Mouse (Mus musculus) spleen, adult 2 months (tissue): Measurements from ENCODE around the gene Cdk10. TPM values are rescaled to one million over a fixed set of nuclear protein-coding genes. Genes with fewer than 3 reads are reported as not detected.

ENCODE experiments used
- DNase-seq, 2 experiments: peaks; one replicate each; pipeline versions ENCODE4 v3.0.0 to v3.0.0-alpha.2; 2012 to 2021; ENCODE audit warnings: low spot score in 2 of 2, low read depth in 1 of 2
- H3K27ac ChIP-seq: fragments of 200-500 bp; 2 replicates; pipeline ENCODE4 v1.5.1; 2012; ENCODE audit warnings: low read length, inconsistent platforms; ENCODE audit not compliant: insufficient read depth
- H3K27me3 ChIP-seq: fragments of 200-500 bp; 2 replicates; pipeline ENCODE4 v1.6.1; 2012; ENCODE audit warnings: mild to moderate bottlenecking, moderate library complexity, low read length, inconsistent platforms; ENCODE audit not compliant: control insufficient read depth, insufficient read depth
- H3K36me3 ChIP-seq: fragments of 200-500 bp; 2 replicates; pipeline ENCODE4 v1.6.1; 2012; ENCODE audit warnings: mild to moderate bottlenecking, low read length, inconsistent platforms; ENCODE audit not compliant: control insufficient read depth, insufficient read depth
- H3K4me1 ChIP-seq: fragments of 200-500 bp; 2 replicates; pipeline ENCODE4 v1.6.1; 2011; ENCODE audit warnings: inconsistent platforms; ENCODE audit not compliant: control insufficient read depth, insufficient read depth, insufficient read length
- H3K4me3 ChIP-seq: fragments of 200-500 bp; 2 replicates; pipeline ENCODE4 v1.5.1; 2011; ENCODE audit warnings: mild to moderate bottlenecking, inconsistent platforms; ENCODE audit not compliant: insufficient read depth, insufficient read length; ENCODE audit errors: extremely low read depth
- CTCF ChIP-seq: fragments of 200-500 bp; IDR thresholded peaks from 2 replicates; pipeline ENCODE4 v1.5.1; 2011; ENCODE audit warnings: mild to moderate bottlenecking, inconsistent platforms; ENCODE audit not compliant: insufficient read depth, insufficient read length, insufficient replicate concordance; ENCODE audit errors: extremely low read depth
- POLR2A ChIP-seq: fragments of 200-500 bp; IDR thresholded peaks from 2 replicates; pipeline ENCODE4 v1.6.1; 2011; ENCODE audit warnings: low read depth, low read length, inconsistent platforms
- WGBS: fragments of 180-500 bp; shearing (Covaris S2); methylation state at CpG from one replicate; pipeline ENCODE4 v1.1.7; 2018; 5-methylcytosine and 5-hydroxymethylcytosine counted together
- polyA plus RNA-seq: library from polyadenylated mRNA; depleted of rRNA; stranded (reverse); fragments of >200 nt; gene quantifications from 2 replicates; pipeline ENCODE4 v1.2.3, GENCODE M21; 2012

The Cdk10 gene
- polyA plus RNA-seq, 1 experiment: 39.2 TPM

DNA sequence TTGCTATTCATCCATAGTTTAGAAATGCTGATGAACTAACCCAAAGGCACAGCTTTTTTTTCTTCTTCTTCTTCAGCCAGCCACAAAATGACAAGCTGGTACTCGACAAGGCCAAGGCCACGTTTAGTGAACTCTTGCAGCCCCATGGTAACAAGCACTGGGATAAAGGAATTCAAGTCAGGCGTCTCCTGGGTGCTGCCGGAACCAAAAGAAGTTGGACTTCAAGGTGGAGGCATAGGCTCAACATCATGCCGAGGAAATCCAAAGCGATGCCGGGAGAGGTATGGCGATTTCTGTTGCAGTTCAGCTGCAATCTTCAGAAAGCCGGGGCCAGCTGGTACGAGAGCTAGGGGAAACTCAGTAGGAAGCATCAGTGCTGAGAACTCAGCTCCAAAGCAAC, 14.8 kb downstream of the Cdk10 start:
- no peak for TF ChIP-seq CTCF
- Histone ChIP-seq H3K4me3 (no peak overlapping the region), H3K36me3 (peaks cover 4% of the 10 kb centered on the region; the same call in 1 of the 2 replicates), H3K27me3 (no peaks in the 10 kb centered on the region), H3K4me1 (peaks cover 7% of the 10 kb centered on the region), H3K27ac (no peak overlapping the region)
- no peak for DNase-seq
- 93% methylated on average over 10 of the region's 10 CpGs for WGBS

DNA sequence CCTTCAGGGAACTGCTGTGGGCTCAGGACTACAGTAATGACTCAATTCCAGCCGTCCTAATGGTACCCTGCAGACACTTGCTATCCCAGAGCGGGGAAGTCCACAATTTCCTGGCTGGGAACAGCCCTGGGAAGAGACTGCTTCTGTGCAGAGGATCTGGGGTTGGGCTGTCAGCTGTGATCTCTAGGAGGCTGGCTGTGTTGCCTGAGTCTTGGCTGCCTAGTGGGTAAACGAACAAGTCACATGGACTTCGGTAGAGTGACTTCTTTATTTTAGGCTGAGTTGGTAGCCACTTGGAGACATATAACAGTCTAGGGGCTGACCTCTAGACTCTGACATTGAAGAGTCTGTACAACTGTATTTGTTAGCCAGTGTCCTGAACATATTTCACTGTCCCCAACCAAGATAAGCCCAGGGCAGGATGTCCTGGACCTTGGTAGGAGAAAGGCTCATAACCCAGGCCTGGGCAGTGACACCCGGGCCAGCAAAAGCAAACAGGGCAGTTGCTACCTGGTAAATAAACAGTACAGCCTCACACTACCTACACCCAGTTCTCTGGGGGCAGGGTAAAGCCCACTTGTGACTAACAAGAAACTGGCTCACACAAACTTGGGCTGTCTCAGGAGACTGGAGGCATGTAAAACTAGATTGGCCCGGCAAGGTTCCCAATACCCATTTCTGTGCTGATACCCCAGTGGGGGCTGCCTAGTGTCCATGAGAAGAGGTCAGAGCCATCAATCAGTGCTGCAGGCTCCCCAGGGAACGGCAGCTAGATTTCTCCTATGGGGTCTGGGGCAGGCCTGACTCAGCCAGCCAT, 17.7 kb downstream of the Cdk10 start:
- no peak for TF ChIP-seq CTCF
- no peak for TF ChIP-seq POLR2A
- WGBS: 88% methylated on average over 7 of the region's 7 CpGs
- Histone ChIP-seq H3K36me3 (peaks cover 15% of the 10 kb centered on the region), H3K4me1 (no peaks in the 10 kb centered on the region), H3K27ac (no peak overlapping the region), H3K27me3 (no peaks in the 10 kb centered on the region), H3K4me3 (no peak overlapping the region)
- DNase-seq: no peak

DNA sequence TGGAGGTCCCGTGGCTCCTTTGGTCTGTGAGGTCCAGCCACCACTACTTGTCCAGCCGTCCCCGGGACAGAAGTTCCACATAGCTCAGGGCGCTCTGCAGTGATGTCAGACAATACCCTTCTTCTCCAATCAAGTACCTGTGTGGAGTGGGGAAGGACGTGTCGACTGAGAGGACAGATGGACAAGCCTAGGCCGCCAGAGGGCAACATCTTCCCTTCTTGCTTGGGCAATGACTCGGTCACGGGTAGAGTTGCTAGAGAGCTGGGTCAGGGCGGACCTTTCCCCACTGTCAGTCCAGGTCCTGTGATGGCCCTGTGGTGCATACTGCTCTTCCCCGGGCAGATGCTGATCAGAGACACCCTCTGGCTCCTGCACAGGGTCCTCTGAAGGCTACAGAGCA, 18.4 kb downstream of the Cdk10 start:
- 81% methylated on average over 11 of the region's 11 CpGs for WGBS
- TF ChIP-seq CTCF (no peak), POLR2A (no peak)
- no peak for DNase-seq
- peaks cover 21% of the 10 kb centered on the region for H3K36me3 ChIP-seq
- H3K4me1 ChIP-seq: no peaks in the 10 kb centered on the region
- H3K4me3 ChIP-seq: no peak overlapping the region
- no peaks in the 10 kb centered on the region for H3K27me3 ChIP-seq
- no peak overlapping the region for H3K27ac ChIP-seq

DNA sequence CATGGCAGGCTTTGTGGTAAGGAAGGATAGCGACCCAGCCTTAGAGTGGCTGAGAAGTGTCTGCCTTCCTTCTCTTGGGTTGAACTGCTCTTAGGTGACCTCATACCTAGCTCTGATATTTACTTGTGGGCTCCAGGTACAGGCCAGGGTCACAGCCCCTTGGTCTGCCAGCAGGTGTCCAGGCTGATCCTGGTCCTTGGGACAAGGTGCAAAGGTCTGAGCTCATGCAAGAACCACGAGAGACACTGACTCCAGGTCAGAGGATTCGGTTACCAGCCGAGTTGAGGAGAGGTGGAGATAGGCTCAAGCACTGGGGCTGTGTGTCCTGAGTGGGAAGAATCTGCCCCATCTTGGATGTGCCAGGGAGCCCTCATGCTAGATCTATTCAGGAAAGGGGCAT, 19.7 kb downstream of the Cdk10 start:
- H3K27ac ChIP-seq: no peak overlapping the region
- peaks cover 28% of the 10 kb centered on the region for H3K36me3 ChIP-seq
- no peaks in the 10 kb centered on the region for H3K27me3 ChIP-seq
- H3K4me1 ChIP-seq: no peaks in the 10 kb centered on the region
- 91% methylated on average over 4 of the region's 4 CpGs for WGBS
- TF ChIP-seq CTCF (no peak), POLR2A (no peak)
- DNase-seq: no peak
- no peak overlapping the region for H3K4me3 ChIP-seq

DNA sequence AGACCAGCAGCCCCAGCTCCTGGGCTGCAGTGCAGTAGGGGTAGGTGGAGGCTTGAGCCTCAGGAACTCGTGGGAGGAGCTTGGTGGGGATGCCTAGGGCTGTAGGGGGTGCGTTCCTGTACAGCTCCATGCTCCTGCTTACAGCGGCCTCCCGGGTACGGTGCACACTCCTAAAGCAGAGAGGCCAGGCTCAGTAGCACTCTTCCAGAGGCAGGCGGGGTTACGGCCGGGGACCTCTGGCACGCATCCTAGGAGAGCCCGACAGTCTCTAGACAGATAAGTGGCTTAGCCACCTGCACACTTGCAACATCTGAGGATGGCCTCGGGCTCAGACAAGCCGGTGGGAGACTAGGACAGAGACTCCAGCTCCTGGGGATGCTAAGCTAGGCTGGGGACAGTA, 20.9 kb downstream of the Cdk10 start:
- TF ChIP-seq CTCF (no peak), POLR2A (no peak)
- H3K36me3 ChIP-seq: peaks cover 31% of the 10 kb centered on the region
- no peaks in the 10 kb centered on the region for H3K27me3 ChIP-seq
- no peaks in the 10 kb centered on the region for H3K4me1 ChIP-seq
- H3K4me3 ChIP-seq: no peak overlapping the region
- DNase-seq: no peak
- no peak overlapping the region for H3K27ac ChIP-seq
- WGBS: 92% methylated on average over 12 of the region's 12 CpGs

DNA sequence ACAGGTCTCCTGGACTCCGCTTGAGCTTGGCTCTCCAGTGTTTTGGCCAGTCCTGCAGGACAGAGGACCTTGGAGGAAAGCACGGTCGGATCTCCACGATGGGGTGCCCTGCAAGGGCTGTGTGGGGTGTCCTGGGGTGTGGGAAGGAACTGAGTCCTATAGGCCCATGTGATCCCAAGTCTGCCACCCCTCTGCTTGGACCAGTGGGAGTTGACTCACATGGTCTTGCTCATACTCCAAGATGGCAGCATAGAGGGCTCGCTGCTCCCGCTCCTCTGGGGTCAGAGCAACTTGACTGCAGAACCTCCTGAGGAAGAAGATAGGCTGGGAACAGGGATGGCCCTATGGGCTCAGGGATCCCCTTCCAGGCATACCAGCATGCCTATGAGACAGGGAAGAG, 23.1 kb downstream of the Cdk10 start:
- H3K4me3 ChIP-seq: no peak overlapping the region
- TF ChIP-seq CTCF (no peak), POLR2A (no peak)
- peaks cover 33% of the 10 kb centered on the region for H3K36me3 ChIP-seq
- no peaks in the 10 kb centered on the region for H3K27me3 ChIP-seq
- H3K4me1 ChIP-seq: peaks cover 2% of the 10 kb centered on the region; the same call in 1 of the 2 replicates
- 96% methylated on average over 6 of the region's 6 CpGs for WGBS
- H3K27ac ChIP-seq: no peak overlapping the region
- DNase-seq: no peak

DNA sequence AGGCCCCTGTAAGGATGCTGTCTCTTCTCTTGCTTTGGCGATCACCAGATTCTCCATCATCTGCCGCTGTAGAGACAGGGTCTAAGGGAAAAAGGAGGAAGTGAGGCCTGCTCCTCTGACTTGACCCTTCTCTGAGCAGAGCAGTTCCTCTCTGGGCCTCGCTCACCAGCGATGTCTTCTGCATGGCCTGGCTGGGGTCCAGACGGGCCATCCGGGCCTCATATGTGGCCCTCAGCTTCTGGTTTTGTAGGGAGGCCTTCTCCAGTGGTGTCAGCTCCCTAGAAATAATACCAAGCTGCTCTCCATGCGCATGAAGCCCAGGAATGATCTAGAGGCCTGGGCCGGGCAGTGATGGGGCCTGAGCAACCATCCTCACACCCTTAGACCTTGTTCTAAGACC, 24.0 kb downstream of the Cdk10 start:
- H3K4me3 ChIP-seq: no peak overlapping the region
- WGBS: 63% methylated on average over 8 of the region's 8 CpGs
- peaks cover 31% of the 10 kb centered on the region for H3K36me3 ChIP-seq
- peaks cover 2% of the 10 kb centered on the region; the same call in 1 of the 2 replicates for H3K4me1 ChIP-seq
- TF ChIP-seq POLR2A (no peak), CTCF (no peak)
- H3K27me3 ChIP-seq: no peaks in the 10 kb centered on the region
- H3K27ac ChIP-seq: no peak overlapping the region
- no peak for DNase-seq
